Mouse (Mus musculus) olfactory bulb, adult 2 months (tissue): ENCODE data around the gene Lhfpl3.

Experiments
- CTCF ChIP-seq: fragments of 200-500 bp; IDR thresholded peaks from 2 replicates; pipeline ENCODE4 v1.5.1; 2012; ENCODE audit warnings: low read depth, mild to moderate bottlenecking, low read length, moderate library complexity; ENCODE audit not compliant: insufficient read depth
- POLR2A ChIP-seq: fragments of 200-500 bp; IDR thresholded peaks from 2 replicates; pipeline ENCODE4 v1.6.1; 2012; ENCODE audit warnings: mild to moderate bottlenecking, low read depth, low read length, moderate library complexity; ENCODE audit not compliant: insufficient read depth

DNA sequence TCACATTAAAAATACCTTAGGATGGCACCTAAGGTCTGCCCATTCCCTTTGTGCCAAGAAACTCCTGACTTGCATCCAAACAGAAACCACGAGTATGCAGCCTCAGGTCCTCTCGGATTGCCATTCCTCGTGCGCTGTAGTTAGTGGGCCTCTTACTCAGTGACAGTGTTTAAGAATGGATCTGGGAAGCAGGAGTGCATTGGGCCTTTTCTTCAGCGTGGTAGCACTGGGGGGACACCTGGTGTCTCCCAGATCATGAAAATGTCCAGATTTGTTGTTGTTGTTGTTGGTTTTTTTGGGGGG is 289.8 kb downstream of the Lhfpl3 start:
- TF ChIP-seq POLR2A (no peak), CTCF (no peak)
